Mouse (Mus musculus): ENCODE measurements around the gene Them5. TPM values are rescaled to one million over a fixed set of nuclear protein-coding genes. Genes with fewer than 3 reads are reported as not detected.

Them5 gene
- polyA plus RNA-seq, 1 experiment from 2014 or later, result not detected

Other genes starting within 250 kb of the Them5 start
- gene Gm10696, start 163.9 kb upstream of the Them5 start, polyA plus RNA-seq (2014; fragmentation: Nextera tagmentation; extraction: Ambion mirVana), result not detected in 2 replicates
- not detected in 2 replicates for gene Gm5286, start 145.4 kb upstream of the Them5 start, polyA plus RNA-seq (2014; fragmentation: Nextera tagmentation; extraction: Ambion mirVana)
- not detected in 2 replicates for gene Gm4778, start 78.1 kb upstream of the Them5 start, polyA plus RNA-seq (2014; fragmentation: Nextera tagmentation; extraction: Ambion mirVana)
- 17.5 and 18.3 TPM in 2 replicates for gene Them4, start 32.0 kb upstream of the Them5 start, polyA plus RNA-seq (2014; fragmentation: Nextera tagmentation; extraction: Ambion mirVana)
- gene C2cd4d, start 20.3 kb downstream of the Them5 start, polyA plus RNA-seq (2014; fragmentation: Nextera tagmentation; extraction: Ambion mirVana), result 1.1 and 1.5 TPM in 2 replicates
- 3.8 and 4.0 TPM in 2 replicates for gene Rorc, start 30.7 kb downstream of the Them5 start, polyA plus RNA-seq (2014; fragmentation: Nextera tagmentation; extraction: Ambion mirVana)
- 0.38 and 0.52 TPM in 2 replicates for gene Lingo4, start 56.4 kb downstream of the Them5 start, polyA plus RNA-seq (2014; fragmentation: Nextera tagmentation; extraction: Ambion mirVana)
- gene Tdrkh, start 71.2 kb downstream of the Them5 start, polyA plus RNA-seq (2014; fragmentation: Nextera tagmentation; extraction: Ambion mirVana), result 11.4 and 14.6 TPM in 2 replicates
- 73.2 and 76.2 TPM in 2 replicates for gene Mrpl9, start 101.2 kb downstream of the Them5 start, polyA plus RNA-seq (2014; fragmentation: Nextera tagmentation; extraction: Ambion mirVana)
- gene Oaz3, start 101.8 kb downstream of the Them5 start, polyA plus RNA-seq (2014; fragmentation: Nextera tagmentation; extraction: Ambion mirVana), result 0.26 and 0.51 TPM in 2 replicates
- gene Celf3, start 136.2 kb downstream of the Them5 start, polyA plus RNA-seq (2014; fragmentation: Nextera tagmentation; extraction: Ambion mirVana), result 47.7 and 54.3 TPM in 2 replicates
- gene Riiad1, start 138.2 kb downstream of the Them5 start, polyA plus RNA-seq (2014; fragmentation: Nextera tagmentation; extraction: Ambion mirVana), result 8.1 and 9.3 TPM in 2 replicates
- 28.6 and 33.8 TPM in 2 replicates for gene Snx27, start 240.6 kb downstream of the Them5 start, polyA plus RNA-seq (2014; fragmentation: Nextera tagmentation; extraction: Ambion mirVana)